Mouse (Mus musculus): Measurements from ENCODE around the gene Nubp2. TPM values are rescaled to one million over a fixed set of nuclear protein-coding genes. Genes with fewer than 3 reads are reported as not detected.
A peak's percentile ranks its signal among the peaks of the same experiment; 100 is the strongest.

Gene Nubp2
- total and polyA plus RNA-seq, 2 experiments from 2014 or later: 50.6 to 67.3 TPM

GRCm38 (mm10) chr17:24887291-24888080, 1.3 kb upstream of the Nubp2 start:
- TF ChIP-seq CTCF (IDR thresholded peaks at IDR 0.05; ENCODE audit: low read depth): no peak
- peak overlapping the region; percentile 84; the same call in 1 of the 2 replicates for H3K27ac ChIP-seq (ENCODE audit: low read depth, low read length)
- peak overlapping the region; percentile 92 for H3K4me2 ChIP-seq (ENCODE audit: low read depth)
- ATAC-seq (no peak), DNase-seq (no peak)
- peaks cover 9% of the 10 kb centered on the region for H3K4me1 ChIP-seq (ENCODE audit: insufficient read depth)
- no peaks in the 10 kb centered on the region for H3K9me3 ChIP-seq (ENCODE audit: low read length)
- WGBS: 65% methylated on average over 18 of the region's 18 CpGs
- peak overlapping the region; percentile 77 for H3K9ac ChIP-seq
- H3K36me3 ChIP-seq (ENCODE audit: insufficient read depth): peaks cover 46% of the 10 kb centered on the region
- H3K4me3 ChIP-seq (ENCODE audit: low read depth, low read length): peak overlapping the region; percentile 86
- no peaks in the 10 kb centered on the region for H3K27me3 ChIP-seq (ENCODE audit: insufficient read depth, low read length)

- peak; percentile 30 for ATAC-seq
- H3K36me3 ChIP-seq (ENCODE audit: insufficient read depth): peaks cover 42% of the 10 kb centered on the region
- WGBS: 1% methylated on average over 18 of the region's 18 CpGs
Measured at GRCm38 (mm10) chr17:24886932-24887271, 753 bp upstream of the Nubp2 start.

GRCm38 (mm10) chr17:24885356-24886133, 604 bp downstream of the Nubp2 start:
- Histone ChIP-seq H3K36me3 (ENCODE audit: insufficient read depth) (peaks cover 29% of the 10 kb centered on the region), H3K9ac (peak overlapping the region; percentile 59), H3K9me3 (ENCODE audit: low read length) (no peaks in the 10 kb centered on the region), H3K4me2 (ENCODE audit: low read depth) (peak overlapping the region; percentile 88), H3K4me3 (ENCODE audit: low read depth, low read length) (peak overlapping the region; percentile 86), H3K4me1 (ENCODE audit: insufficient read depth) (peaks cover 9% of the 10 kb centered on the region), H3K27me3 (ENCODE audit: insufficient read depth, low read length) (no peaks in the 10 kb centered on the region), H3K27ac (ENCODE audit: low read depth, low read length) (no peak overlapping the region)
- no peak for TF ChIP-seq CTCF (IDR thresholded peaks at IDR 0.05; ENCODE audit: low read depth)
- ATAC-seq (no peak), DNase-seq (no peak)
- WGBS: 27% methylated on average over 22 of the region's 22 CpGs

More at GRCm38 (mm10) chr17:24886932-24887271, 753 bp upstream of the Nubp2 start:
- Histone ChIP-seq H3K27ac (ENCODE audit: low read depth, low read length) (peak overlapping the region; percentile 84), H3K9me3 (ENCODE audit: low read length) (no peaks in the 10 kb centered on the region), H3K27me3 (ENCODE audit: insufficient read depth, low read length) (no peaks in the 10 kb centered on the region), H3K4me1 (ENCODE audit: insufficient read depth) (peaks cover 9% of the 10 kb centered on the region), H3K4me2 (ENCODE audit: low read depth) (peak overlapping the region; percentile 92), H3K4me3 (ENCODE audit: low read depth, low read length) (peak overlapping the region; percentile 86), H3K9ac (peak overlapping the region; percentile 77)
- no peak for TF ChIP-seq CTCF (IDR thresholded peaks at IDR 0.05; ENCODE audit: low read depth)
- no peak for DNase-seq

GRCm38 (mm10) chr17:24884391-24884790, 1.8 kb downstream of the Nubp2 start:
- Histone ChIP-seq H3K4me3 (ENCODE audit: low read depth, low read length) (no peak overlapping the region), H3K27me3 (ENCODE audit: insufficient read depth, low read length) (no peaks in the 10 kb centered on the region), H3K4me2 (ENCODE audit: low read depth) (no peak overlapping the region), H3K4me1 (ENCODE audit: insufficient read depth) (peaks cover 9% of the 10 kb centered on the region), H3K36me3 (ENCODE audit: insufficient read depth) (peaks cover 24% of the 10 kb centered on the region), H3K27ac (ENCODE audit: low read depth, low read length) (no peak overlapping the region), H3K9ac (no peak overlapping the region), H3K9me3 (ENCODE audit: low read length) (no peaks in the 10 kb centered on the region)
- ATAC-seq: no peak
- DNase-seq: no peak
- 85% methylated on average over 6 of the region's 6 CpGs for WGBS
- TF ChIP-seq CTCF (IDR thresholded peaks at IDR 0.05; ENCODE audit: low read depth): no peak

- TF ChIP-seq CTCF (IDR thresholded peaks at IDR 0.05; ENCODE audit: low read depth): peak; percentile 58
- no peak overlapping the region for H3K4me3 ChIP-seq (ENCODE audit: low read depth, low read length)
- H3K9me3 ChIP-seq (ENCODE audit: low read length): no peaks in the 10 kb centered on the region
- WGBS: 44% methylated on average over 7 of the region's 7 CpGs
- H3K27me3 ChIP-seq (ENCODE audit: insufficient read depth, low read length): no peaks in the 10 kb centered on the region
- peaks cover 18% of the 10 kb centered on the region for H3K36me3 ChIP-seq (ENCODE audit: insufficient read depth)
- no peak for DNase-seq
- H3K4me2 ChIP-seq (ENCODE audit: low read depth): no peak overlapping the region
- H3K4me1 ChIP-seq (ENCODE audit: insufficient read depth): no peaks in the 10 kb centered on the region
- no peak overlapping the region for H3K9ac ChIP-seq
- ATAC-seq: no peak
- no peak overlapping the region for H3K27ac ChIP-seq (ENCODE audit: low read depth, low read length)
Measured at GRCm38 (mm10) chr17:24881738-24882440, 4.3 kb downstream of the Nubp2 start.

GRCm38 (mm10) chr17:24878531-24878930, 7.6 kb downstream of the Nubp2 start:
- no peak for TF ChIP-seq CTCF (IDR thresholded peaks at IDR 0.05; ENCODE audit: low read depth)
- H3K36me3 ChIP-seq (ENCODE audit: insufficient read depth): peaks cover 13% of the 10 kb centered on the region
- no peak overlapping the region for H3K27ac ChIP-seq (ENCODE audit: low read depth, low read length)
- no peak overlapping the region for H3K4me2 ChIP-seq (ENCODE audit: low read depth)
- H3K4me3 ChIP-seq (ENCODE audit: low read depth, low read length): no peak overlapping the region
- ATAC-seq: no peak
- WGBS: 74% methylated on average over 8 of the region's 8 CpGs
- no peak for DNase-seq
- H3K4me1 ChIP-seq (ENCODE audit: insufficient read depth): no peaks in the 10 kb centered on the region
- H3K27me3 ChIP-seq (ENCODE audit: insufficient read depth, low read length): no peaks in the 10 kb centered on the region
- H3K9me3 ChIP-seq (ENCODE audit: low read length): no peaks in the 10 kb centered on the region
- H3K9ac ChIP-seq: no peak overlapping the region
